Mouse (Mus musculus) erythroid progenitor cell, adult 5-6 weeks (primary cell): ENCODE measurements around the gene 1700021F07Rik. TPM values are rescaled to one million over a fixed set of nuclear protein-coding genes. Genes with fewer than 3 reads are reported as not detected.

Source experiments
- ATAC-seq: replicated peaks from 2 replicates; pipeline ENCODE4 v1.8.0; 2016; ENCODE audit warnings: moderate number of reproducible peaks, mild to moderate bottlenecking, moderate TSS enrichment, inconsistent platforms; ENCODE audit not compliant: poor library complexity, low FRiP score, severe bottlenecking
- total RNA-seq, 2 experiments: library from RNA; stranded (forward) in 1 of 2; stranded (reverse) in 1 of 2; fragments of 150-400 nt in 1 of 2; fragments of 186-747, 209-891 nt in 1 of 2; gene quantifications; 2 replicates each; pipeline versions ENCODE4 v1.2.3 to v1.2.4; 2015 to 2017; ENCODE audit warnings: low replicate concordance in 2 of 2

Gene 1700021F07Rik
- total RNA-seq (2015; ENCODE audit: low replicate concordance) (not detected in 2 replicates), total RNA-seq (2017; ENCODE audit: low replicate concordance) (not detected in 2 replicates)

DNA sequence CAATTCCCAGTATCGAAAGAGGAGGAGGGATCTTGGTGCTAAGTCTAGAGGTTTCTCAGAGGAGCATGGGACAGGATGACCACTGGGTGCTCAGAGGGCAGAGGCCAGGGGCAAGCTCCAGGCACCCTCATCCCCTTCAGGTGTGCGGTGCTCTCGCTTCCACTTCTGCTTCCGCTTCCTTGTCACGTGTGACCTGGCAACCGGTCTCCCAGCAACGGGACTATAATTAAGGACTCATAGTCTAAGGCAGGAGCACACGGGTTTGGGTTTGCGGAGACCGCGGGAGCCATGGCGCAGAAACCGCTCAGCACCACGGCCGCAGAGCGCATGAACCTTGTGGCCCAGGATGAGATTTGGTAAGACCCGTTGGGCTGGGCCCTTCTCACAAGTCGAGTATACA is at the start of gene 1700021F07Rik:
Gene 1700021F07Rik, plus strand, starts transcription at position 211 of the 400 bp plus-strand sequence.
- no peak for ATAC-seq

DNA sequence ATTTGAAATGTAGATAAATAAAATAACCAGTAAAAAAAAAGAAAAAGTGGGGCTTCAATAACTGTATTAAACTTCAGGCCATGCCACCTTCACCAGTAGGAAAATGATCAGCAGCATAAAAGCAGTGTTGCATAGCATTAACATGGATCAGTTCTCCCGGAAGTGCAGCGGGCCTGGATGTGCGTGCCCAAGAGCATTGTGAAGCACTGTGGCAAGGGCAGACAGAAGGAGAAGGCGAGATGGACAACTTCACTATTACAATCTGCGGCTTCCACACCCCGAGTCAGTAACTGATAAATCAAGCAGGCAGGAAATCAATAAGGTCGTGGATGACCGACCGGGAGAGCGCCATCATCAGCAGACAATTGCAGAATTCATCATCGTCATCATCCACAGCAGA is 49.2 kb upstream of the 1700021F07Rik start:
- no peak for ATAC-seq

DNA sequence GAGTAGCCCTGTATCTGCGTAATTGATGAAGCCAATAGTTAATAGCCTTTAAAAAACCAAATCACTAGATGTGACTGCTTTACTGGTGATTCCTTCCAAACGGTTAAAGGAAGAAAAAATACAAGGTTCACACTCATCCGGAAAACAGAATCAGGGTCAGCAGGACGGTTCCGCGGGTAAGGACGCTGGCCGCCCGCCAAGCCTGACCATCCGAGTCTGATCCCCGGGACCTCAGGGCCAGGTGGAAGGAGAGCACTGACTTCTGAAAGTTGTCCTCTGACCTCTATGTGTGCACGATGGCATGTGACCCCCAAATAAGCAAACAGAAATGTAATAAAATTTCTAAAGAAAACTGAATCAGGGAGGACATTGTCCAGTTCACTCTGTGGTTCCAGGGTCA is 43.3 kb upstream of the 1700021F07Rik start:
- ATAC-seq: no peak

DNA sequence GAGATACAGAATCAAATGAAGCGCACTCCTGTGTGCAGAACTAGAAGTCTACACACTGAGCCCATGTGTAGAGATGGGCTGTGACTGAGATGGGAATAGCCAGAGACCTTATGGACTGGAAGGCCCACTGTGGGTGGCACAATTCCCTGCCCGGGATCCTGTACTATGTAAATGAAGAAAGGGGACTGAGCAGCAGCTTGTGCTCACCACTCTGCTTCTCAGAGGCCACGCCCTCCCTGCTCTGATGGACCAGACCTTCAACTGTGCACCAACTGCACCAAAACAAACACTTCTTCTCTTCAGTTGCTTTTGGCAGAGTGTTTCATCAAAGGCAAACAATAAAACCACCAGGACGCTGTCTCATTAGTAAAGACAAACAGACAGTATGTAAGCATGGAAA is 37.9 kb upstream of the 1700021F07Rik start:
- ATAC-seq: no peak

DNA sequence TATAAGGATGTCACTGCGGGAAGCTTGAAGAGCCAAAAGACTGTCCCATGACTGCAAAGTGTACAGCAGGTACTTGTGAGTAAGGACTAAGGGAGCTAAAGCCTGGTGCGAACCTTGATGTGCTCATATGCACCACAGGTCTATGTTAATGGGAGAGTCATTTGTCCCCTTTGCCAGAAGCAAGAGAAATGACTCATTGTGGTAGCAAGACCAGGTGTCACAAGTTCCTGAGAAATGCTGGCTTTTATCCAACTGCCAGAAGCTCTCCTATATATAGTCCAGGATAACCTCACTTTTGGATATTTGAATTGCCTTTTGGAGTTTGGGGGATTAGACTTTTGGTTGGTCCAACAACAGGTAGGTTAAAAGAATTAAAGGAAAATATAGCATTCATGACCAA is 22.8 kb upstream of the 1700021F07Rik start:
- ATAC-seq: no peak

DNA sequence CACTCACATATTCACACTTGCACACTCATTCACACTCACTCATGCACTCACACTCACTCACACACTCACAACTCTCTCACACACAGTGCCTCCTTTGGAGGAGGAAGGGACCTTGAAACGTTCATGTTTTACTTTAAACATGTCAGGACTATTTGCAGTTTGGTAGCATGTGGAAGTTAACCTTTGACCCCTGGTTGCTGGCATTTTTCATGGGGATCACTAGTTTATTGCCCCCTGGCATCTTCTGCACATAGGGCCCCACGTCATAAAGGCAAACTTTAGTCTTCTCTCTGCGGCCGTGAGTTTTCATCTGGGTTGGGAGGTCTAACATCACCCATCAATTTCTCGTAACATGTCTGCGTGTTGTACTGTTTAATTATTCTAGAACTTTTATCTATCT is 8.4 kb upstream of the 1700021F07Rik start:
- no peak for ATAC-seq

DNA sequence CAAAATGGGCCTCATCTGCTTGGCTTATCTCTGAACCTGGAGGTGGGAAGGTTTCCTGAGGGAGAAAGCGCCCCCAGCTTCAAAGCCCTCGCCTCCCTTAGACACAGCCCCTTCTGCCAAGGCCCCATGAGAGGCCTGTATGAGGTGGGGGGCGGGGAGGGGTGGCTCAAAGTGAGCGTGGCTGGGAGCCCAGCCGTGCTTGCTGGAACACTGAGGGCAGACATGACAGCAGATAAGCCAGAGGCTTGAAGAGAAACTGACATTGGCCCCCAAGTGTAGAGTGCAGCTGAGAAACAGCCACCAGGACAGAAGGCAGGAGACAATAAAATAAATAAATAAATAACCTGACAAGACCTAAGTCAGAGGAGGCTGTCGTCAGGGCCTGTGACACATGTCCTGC is 7.2 kb upstream of the 1700021F07Rik start:
- ATAC-seq: no peak

DNA sequence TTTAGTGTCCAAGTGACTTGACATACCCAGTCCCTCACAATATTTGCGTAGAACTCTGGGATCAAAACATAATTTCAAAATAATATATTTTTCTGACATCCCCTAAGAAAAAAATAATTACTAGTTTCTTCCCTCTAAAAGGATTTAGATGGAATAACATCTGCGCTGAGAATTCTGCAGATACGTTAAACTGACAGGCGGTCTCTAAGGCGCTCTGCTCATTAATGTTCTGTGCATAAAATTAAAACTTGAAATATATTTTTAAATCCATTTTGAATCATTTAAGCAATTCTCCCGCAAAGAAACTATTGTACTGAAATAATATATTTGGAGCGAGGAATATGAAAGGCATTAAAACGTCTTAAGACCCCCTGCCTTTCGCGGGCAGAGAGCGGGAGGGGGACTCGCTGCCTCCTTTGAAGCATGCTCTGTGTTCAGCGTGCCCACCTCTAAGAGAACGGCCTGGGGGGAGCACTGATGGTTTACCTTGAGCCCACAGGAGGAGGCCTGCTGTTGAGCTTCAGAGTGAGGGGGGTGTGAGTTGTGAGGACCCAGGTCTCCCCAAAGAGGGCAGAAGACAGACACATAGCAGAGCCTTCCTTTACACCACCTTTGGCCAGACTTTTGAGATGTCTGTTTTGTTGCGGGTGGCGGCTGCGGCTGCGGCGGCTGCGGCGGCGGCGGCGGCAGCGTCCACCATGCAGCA is 6.1 kb upstream of the 1700021F07Rik start:
- ATAC-seq: no peak

DNA sequence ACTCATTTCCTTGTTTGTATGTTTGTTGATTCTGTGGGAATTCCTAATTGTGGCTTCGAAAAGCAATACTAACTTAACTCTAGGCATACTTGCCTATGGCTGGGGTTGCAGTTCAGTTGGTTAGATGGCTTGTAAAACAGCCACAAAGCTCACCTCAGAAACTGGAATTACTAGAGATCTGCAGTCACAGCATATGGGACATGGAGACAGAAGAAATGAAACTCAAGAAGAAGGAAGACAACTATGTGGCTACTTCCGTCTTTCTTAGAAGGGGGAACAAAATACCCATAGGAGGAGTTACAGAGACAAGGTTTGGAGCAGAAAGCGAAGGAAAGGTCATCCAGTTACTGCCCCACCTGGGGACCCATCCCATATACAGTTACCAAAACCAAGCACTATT is 6.1 kb downstream of the 1700021F07Rik start:
- ATAC-seq: no peak

DNA sequence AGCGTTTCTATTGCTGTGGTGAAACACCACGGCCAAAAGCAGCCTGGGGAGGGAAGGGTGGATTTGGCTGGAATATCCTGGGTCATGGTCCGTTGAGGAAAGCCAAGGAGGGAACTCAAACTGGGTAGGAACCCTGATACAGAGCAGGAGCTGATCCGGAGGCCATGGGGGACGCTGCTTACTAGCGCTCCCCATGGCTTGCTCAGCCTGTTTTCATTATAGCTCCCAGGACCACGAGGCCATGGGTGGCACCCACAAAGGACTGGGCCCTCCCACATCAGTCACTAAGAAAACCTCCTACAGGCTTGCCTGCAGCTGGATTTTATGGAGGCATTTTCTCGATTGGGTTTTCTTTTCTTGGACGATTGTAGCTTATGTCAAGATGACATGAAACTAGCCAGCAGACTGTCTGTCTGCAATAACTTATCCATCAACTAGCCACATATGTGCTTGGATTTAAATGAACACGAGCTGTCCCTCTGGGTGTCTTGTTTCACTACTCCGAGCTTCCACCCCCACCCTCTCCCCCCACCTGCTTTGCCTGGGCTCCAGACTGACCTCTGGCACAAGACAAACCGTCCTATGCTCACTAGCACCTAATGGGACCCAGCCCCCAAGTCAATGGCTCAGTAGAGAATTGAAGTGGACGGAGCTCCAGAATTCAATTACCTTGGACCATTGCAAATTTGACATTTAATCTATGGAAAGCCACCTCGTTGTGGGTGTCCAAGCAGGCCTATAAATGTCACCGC is 10.5 kb downstream of the 1700021F07Rik start:
- no peak for ATAC-seq

DNA sequence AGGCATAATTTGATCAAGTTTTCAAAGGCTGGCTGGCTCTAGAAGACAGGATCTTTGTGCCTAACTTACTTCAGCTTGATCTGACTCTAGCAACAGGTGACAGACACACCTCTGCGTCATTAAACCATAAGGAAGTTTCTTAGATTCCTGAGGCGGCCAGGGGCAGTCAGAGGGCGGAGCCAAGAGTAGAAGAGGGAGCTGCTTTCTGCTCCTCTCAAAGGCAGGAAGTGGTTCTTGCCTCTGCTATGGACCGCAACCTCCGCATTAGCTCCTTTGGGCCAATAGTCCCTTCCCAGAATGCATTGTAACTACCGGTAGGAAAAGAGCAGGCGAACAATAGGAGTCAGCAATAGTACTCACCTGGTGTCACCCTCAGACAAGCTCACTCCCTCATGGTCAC is 12.2 kb downstream of the 1700021F07Rik start:
- no peak for ATAC-seq

DNA sequence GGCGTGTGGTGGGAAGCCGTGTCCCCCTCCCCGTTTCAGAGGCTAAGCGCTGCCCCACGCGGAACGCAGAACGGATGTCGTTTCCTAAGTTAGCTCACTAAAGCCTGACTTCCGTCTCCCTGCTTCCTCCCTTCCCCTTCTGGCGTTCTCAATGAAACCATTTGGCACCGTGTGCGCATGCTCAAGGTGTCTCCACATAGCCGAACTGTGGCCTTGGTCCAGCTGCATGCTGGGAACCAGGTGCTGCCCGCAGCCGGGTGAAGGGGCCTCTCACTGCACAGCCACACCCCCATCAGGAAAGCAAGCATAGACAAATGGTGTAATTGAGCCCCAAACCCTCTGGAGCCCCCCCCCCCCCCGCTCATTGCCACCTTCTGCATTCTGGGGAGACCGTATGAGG is 13.0 kb downstream of the 1700021F07Rik start:
- ATAC-seq: no peak

DNA sequence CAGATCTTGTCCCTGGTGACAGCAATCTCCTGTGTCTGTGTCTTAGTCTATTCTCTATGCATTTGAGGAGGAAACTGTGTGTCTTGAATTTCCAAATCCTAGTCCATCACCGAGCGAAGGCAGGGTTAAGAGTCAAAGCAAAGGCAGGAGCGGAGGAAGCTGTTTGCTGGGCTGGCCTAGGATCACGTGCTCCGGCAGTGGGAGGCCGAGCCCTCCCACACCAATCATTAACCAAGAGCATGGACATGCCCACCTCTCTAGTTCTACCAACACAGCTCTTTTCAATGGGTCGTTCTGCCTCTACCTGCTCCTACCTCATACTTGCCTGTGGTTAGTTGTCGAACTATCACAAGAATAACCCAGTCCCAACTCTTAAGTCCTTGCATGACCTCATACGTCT is 13.5 kb downstream of the 1700021F07Rik start:
- no peak for ATAC-seq

DNA sequence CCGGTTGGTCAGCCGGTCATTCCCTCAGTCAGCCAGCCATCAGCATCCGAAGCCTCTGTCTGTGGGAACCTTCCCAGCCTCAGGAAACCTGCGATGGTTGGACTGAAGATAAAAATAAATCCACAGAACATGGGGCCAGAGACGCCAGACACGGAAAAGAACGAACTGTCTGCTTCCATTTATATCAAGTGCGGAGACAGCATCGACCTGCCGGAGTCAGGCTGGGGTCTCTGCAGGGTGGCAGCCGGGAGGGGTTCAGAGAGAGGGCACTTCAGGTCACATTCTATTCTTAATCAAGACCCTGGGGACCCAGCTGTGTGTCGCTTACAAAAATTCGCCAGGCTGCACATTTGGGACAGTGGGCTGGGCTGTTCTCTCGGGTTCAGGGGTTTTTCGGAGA is 17.4 kb downstream of the 1700021F07Rik start:
- no peak for ATAC-seq

DNA sequence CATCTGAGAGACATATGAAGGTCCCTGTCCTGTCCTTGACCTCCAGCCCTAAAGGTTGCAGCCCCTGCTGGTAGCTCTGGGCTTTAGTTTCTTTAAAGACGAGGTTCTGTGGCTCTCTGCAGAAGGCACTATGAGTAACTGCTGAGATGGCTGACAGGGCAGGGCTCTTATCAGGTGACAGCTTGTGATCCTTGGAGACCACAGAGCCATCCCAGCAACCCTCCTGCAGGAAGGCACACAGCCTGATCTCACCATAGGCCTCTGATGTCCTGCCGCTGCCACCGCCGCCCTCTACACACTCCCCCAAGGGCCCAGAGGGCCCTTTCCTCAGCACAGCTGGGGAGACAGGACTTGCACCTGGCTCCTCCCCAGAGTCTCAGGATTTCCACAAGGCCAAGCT is 19.4 kb downstream of the 1700021F07Rik start:
- no peak for ATAC-seq

DNA sequence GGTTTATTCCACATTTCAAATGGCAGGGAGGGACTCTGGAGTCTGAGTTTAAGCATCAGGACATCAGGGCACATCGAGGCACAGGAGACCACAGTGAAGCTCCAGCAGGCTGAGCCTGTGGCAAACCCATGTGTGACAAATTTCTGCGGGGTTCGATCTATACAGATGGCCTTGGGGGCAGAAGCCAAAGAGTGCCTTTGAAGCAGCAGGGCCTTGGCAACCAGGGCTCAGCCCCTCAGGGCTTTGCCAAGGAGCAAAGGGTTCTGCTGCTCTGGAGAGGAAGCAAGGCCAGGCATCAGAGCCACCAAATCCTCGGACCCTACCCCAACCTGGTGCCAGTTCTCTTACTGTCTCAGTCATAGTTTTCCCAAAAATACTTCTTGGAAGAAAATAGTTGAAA is 20.3 kb downstream of the 1700021F07Rik start:
- no peak for ATAC-seq

DNA sequence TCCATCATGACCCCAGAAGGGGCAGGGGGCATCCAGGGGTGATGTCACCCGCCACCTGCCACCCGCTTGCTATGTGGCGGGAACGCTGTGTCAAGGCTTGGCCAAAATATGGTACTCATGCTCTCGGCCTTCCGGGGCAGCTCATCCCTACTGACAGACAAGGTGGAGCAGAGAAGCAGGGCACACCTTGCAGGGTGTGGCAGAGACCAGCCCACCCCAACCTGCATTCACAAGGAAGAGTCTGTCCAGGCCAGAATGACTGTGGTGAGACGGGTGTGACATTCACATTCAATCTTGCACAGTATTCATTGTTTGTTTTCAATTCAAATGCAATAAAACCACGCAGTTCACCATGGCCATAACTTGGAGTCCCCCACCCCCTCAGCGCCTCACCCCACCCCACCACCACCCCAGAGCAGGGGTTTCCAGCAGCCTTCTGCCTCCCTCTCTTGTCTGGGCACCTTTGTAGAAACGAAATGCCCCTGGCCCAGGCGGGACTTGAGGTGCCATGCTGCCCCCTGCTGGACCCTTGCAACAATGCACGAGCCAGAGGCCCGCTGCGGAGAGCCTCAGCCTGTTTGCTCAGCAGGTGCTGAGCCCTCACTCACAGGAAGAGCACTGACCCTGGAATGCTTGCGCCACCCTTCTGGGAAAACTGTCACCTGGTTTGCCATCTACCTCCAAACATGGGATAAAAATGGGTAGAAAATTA is 23.8 kb downstream of the 1700021F07Rik start:
- ATAC-seq: 0 out of 2 replicates have a peak, but pooled peaks have one; percentile 25

DNA sequence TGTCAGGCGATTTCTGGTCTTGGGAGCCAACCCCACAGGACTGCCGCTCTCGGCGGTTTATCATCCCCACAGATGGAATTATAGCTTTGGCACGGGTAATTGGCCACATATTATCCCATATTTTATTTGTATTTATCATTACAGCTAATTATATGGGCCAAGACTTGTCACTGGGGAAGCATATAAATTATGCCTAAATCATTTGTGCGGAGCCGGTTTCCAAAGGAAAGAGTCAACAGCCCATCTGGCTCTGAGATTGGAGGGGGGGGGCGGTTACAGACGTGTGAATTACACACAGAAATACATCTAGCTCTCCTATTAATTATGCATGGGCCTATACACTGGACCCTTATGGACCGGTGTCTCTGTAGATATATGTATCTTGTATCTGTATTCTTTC is 26.9 kb downstream of the 1700021F07Rik start:
- ATAC-seq: no peak

DNA sequence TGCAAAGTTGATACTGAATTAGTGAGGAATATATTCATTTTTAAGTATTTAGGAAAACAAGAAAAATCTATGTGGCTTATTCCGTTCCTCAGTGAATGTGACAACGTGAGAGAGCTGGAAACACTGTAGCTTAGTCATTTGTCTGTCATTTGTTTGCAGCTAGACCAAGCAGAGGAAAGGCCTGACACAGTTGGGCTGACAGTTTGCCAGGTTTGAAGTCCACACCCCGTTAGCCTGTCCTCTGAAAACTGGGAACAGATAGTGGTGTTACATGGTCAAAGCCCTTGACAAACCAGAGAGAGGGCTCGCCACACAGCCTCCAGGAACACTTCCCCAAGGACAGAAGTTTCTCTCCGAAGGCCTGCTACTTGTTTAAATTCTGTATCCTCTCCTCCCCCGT is 28.3 kb downstream of the 1700021F07Rik start:
- no peak for ATAC-seq

DNA sequence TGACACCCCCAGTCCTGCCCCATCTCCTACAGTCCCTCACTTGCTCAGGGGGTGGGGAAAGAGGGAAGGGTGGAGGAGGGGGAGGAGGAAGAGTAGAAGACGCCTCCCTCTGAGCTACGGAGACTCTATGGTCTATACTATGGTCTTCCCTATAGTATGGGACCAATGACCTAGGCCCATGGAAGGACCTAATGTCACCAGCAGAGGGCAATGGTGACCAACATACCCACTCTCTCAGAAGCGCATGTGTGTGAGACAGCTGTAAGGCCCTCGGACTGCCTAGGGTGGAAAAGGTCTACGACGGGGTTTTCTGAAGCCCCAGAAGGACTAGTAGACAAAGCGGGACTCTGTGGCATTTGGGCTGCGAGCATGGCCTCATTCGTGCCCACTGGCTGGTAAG is 31.5 kb downstream of the 1700021F07Rik start:
- no peak for ATAC-seq
